Mouse (Mus musculus): Measurements from ENCODE around the gene Pitpnm2.

DNA sequence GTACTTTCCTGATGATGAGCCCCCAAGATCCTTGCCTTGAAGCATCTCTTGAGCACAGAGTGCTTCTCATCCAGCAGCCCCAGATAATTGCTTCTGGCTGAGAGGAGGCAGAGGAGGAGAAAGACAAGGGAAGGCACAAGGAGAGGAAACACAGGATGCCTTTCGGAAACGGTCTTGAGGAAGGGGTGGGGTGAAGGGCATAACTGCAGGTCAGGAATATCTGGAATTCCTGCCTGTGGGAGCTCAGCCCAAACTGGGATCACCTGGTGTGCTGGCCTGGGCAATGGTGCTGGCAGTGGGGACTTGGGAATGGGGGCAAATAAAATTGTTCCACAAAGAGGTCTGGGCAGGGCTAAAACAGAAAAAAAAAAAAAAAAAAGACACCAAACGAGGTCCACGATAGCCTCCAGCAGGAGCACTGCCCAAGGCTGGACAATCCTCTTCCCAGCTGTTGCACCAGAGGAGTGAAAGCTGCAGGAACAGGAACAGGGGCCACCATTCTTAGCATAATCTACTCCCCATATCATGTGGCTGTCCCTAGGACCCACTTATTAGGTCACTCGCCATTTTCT, 43.7 kb downstream of the Pitpnm2 start:
- TF ChIP-seq CTCF (IDR thresholded peaks at IDR 0.05; ENCODE audit: control insufficient read depth, insufficient read depth, low read length) (no peak), POLR2A (IDR thresholded peaks at IDR 0.05; ENCODE audit: borderline replicate concordance, control insufficient read depth, low read depth, low read length) (no peak)

All from bone marrow, adult 2 months (tissue).